In the genomic region with DNA sequence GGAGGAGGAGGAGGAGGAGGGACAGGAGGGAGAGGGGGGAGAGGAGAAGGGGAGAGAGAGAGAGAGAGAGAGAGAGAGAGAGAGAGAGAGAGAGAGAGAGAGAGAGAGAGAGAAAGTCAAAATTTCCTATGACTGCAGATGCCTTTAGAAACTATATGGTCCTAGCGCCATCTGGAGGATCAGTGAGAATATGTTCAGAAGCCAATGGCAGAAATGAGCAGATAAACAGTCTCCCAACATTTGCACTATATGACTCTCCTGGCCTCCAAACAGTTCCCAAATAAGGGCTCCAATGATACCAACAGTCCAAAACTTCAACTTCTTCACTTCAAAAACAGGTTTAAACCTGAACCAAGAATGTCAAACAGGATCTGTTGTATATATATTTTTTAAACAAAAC, we compare ENCODE assay signal across 9 mouse cellular contexts.
DNase-seq lines count a peak whose midpoint lies in the region; ATAC-seq and TF ChIP-seq lines count a peak whose summit lies in the region.
"Had no signal": no experiment of that assay in that cellular context is flagged by ENCODE, and none has a peak within 500 bp of the region (broad histone marks: within the 10 kb centered on the region; RNA-seq: fewer than 3 reads in every experiment).

No protein-coding gene starts in this region.

- TF ChIP-seq CTCF in CH12.LX (conservative IDR thresholded peaks at IDR 0.05 in 1 of 2, IDR thresholded peaks at IDR 0.05 in 1 of 2; ENCODE audit: low read depth in 2 of 2, low read length in 2 of 2): peak in 1 of 2 experiments; percentile 65; a peak in 2 of 4 replicates
- TF ChIP-seq CTCF in brain, embryonic 14.5 days (IDR thresholded peaks at IDR 0.05; ENCODE audit: borderline replicate concordance, extremely low read depth, insufficient read depth, insufficient read length): peak; percentile 56; the same call in 1 of the 2 replicates

- H3K4me1 ChIP-seq in heart, embryonic 10.5 days: peaks cover 12% of the 10 kb centered on the region
- no peaks in the 10 kb centered on the region for H3K4me1 ChIP-seq in CH12.LX (ENCODE audit: control insufficient read depth in 1 of 2, insufficient read depth in 2 of 2)
- H3K4me1 ChIP-seq: hindbrain, embryonic 15.5 days had no signal

- H3K4me3 ChIP-seq in heart, embryonic 10.5 days: no peak overlapping the region
- no peak overlapping the region for H3K4me3 ChIP-seq in CH12.LX (replicated peaks in 1 of 3; ENCODE audit: low read depth in 2 of 3, low read length in 2 of 3, poor library complexity in 1 of 3)
- H3K4me3 ChIP-seq: hindbrain, embryonic 15.5 days had no signal

- H3K79me2 ChIP-seq in CH12.LX (replicated peaks; ENCODE audit: control insufficient read depth, extremely low read depth, insufficient read depth, poor library complexity, severe bottlenecking): no peaks in the 10 kb centered on the region

- H3K9ac ChIP-seq in CH12.LX (ENCODE audit: insufficient read depth, low read depth): no peak overlapping the region
- H3K9ac ChIP-seq: hindbrain, embryonic 15.5 days had no signal

- dilution Hi-C loops in CH12.LX (cut with MboI; ENCODE audit: extremely low pct_ligation_motif_present, extremely low pct_unique_long_range_greater_than_20kb, low sequenced_read_pairs): no loop called here

- H3K4me2 ChIP-seq in CH12.LX (ENCODE audit: insufficient read depth, low read depth, poor library complexity, severe bottlenecking): no peak overlapping the region
- H3K4me2 ChIP-seq: hindbrain, embryonic 15.5 days had no signal

- TF ChIP-seq EP300 in CH12.LX (IDR thresholded peaks at IDR 0.05; ENCODE audit: low read length): no peak

- TF ChIP-seq RAD21 in CH12.LX (IDR thresholded peaks at IDR 0.05; ENCODE audit: low read depth, low read length): peak; percentile 69

- TF ChIP-seq POLR2A in CH12.LX (IDR thresholded peaks at IDR 0.05; ENCODE audit: low read depth, low read length): no peak
- TF ChIP-seq POLR2A in brain, embryonic 14.5 days (IDR thresholded peaks at IDR 0.05; ENCODE audit: borderline replicate concordance, extremely low read depth, insufficient read depth, insufficient read length, poor library complexity, severe bottlenecking): no peak

- no peaks in the 10 kb centered on the region for H3K27me3 ChIP-seq in heart, embryonic 10.5 days (ENCODE audit: insufficient read depth, poor library complexity, severe bottlenecking)
- H3K27me3 ChIP-seq in CH12.LX (replicated peaks): no peaks in the 10 kb centered on the region
- H3K27me3 ChIP-seq: hindbrain, embryonic 15.5 days had no signal

- no peaks in the 10 kb centered on the region for H3K9me3 ChIP-seq in heart, embryonic 10.5 days
- no peaks in the 10 kb centered on the region for H3K9me3 ChIP-seq in CH12.LX (replicated peaks; ENCODE audit: low read length)
- H3K9me3 ChIP-seq: hindbrain, embryonic 15.5 days had no signal

- DNase-seq in heart, adult 8-10 months (ENCODE audit: low spot score): peak; percentile 23
- DNase-seq in heart, embryonic 10.5 days (ENCODE audit: low spot score): no peak
- peak; percentile 61 for DNase-seq in CH12.LX (ENCODE audit: extremely low read depth)
- DNase-seq in brain, embryonic 14.5 days (ENCODE audit: low read depth): peak; percentile 84
- DNase-seq in forelimb bud, embryonic 11.5 days (ENCODE audit: low read depth, low spot score): peak; percentile 46
- peak; percentile 60 for DNase-seq in lung, postnatal 10 days
- no peak for DNase-seq in T-cell, adult 2 months (ENCODE audit: low spot score)

- no peak overlapping the region for H3K27ac ChIP-seq in heart, embryonic 10.5 days
- H3K27ac ChIP-seq in CH12.LX (ENCODE audit: insufficient read depth, low read depth): no peak overlapping the region
- H3K27ac ChIP-seq: hindbrain, embryonic 15.5 days had no signal

- ATAC-seq in granulocyte monocyte progenitor cell, adult 5-6 weeks (replicated peaks; ENCODE audit: poor library complexity, severe bottlenecking): no peak

- no peaks in the 10 kb centered on the region for H3K36me3 ChIP-seq in heart, embryonic 10.5 days
- H3K36me3 ChIP-seq in CH12.LX (replicated peaks in 1 of 2; ENCODE audit: control insufficient read depth in 1 of 2, insufficient read depth in 1 of 2, low read length in 1 of 2): no peaks in the 10 kb centered on the region
- H3K36me3 ChIP-seq: hindbrain, embryonic 15.5 days had no signal

- WGBS in heart, embryonic 10.5 days: 0% methylated on average over 1 of the region's 1 CpGs

- in situ Hi-C loops in CH12.LX (cut with MboI; ENCODE audit: low pct_ligation_motif_present, low pct_unique_long_range_greater_than_20kb, low sequenced_read_pairs): loop anchor here (10.0 to 25.0 kb wide), 2 partner anchors 505 to 652 kb away; partner anchors contain the start of gene Krtap28-13

TF ChIP-seq in CH12.LX, 34 proteins besides CTCF, POLR2A, EP300 and RAD21:
- TF ChIP-seq MAFK (IDR thresholded peaks at IDR 0.05; ENCODE audit: insufficient replicate concordance, low read length): no peak
- TF ChIP-seq SMC3 (IDR thresholded peaks at IDR 0.05; ENCODE audit: low read depth, low read length): peak; percentile 57

Comparison
In these comparisons a context has a peak if more than half of its experiments do, and no peak if none do; other contexts are left out.
1. DNase-seq: peak in heart, adult 8-10 months (single experiment), CH12.LX (single experiment), brain, embryonic 14.5 days (single experiment), forelimb bud, embryonic 11.5 days (single experiment) and lung, postnatal 10 days (single experiment); none in heart, embryonic 10.5 days (single experiment) and T-cell, adult 2 months (single experiment).